Mouse (Mus musculus): Measurements from ENCODE around the gene Clip4.

Gene Clip4

DNA sequence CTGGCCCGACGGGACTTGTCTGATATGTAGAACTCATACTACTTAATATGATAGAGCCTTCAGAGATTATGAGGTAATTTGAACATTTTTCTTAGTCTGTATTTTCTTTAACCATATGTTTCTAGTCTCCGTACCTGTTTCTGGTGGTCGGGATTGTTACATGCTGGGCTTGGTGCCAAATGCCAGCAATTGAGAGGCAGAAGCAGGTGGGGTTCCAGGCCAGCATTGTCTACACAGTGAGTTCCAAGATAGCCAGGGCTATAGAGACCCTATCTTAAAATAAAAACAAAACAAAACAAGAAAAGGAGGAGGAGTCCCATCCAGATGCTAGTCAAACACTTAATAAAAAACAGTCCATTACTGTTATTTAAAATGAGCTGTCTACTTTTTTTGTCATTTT lies 23.3 kb downstream of the Clip4 start:
- DNase-seq (ENCODE audit: low read depth, low spot score) = no peak

DNA sequence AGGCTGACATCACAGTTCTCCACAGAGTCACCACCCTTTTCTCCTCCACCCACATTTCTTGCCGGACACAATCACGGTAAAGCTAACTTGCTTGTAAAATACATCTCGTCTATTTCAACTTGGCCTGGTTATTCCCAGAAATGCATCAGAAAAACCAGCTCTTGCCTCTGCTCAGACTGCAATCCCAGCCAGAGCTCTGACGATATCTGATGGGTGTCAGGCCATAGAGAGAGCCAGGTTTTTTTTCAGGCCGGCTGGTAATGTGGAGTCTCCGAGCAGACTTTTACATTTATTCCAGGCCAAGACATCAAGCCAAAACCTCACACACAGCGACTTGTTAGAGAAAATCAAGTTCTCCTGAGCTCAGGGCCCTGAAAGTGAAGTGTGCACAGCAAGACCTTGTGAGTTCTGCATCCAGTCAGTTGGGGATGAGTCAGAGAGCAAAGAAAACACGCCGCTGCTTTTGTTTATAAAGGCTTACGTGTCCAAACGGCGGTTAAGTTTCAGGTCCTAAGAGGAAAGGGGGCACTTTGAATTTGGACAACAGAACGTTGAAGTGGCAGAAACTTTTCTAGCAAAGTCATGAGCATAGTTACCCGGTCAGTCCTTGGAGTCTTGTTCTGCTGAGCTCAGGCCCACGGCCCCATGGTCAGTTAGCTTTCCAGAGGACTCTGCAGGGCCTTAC lies 27.4 kb downstream of the Clip4 start:
- peak; percentile 30 for DNase-seq (ENCODE audit: low read depth, low spot score)

DNA sequence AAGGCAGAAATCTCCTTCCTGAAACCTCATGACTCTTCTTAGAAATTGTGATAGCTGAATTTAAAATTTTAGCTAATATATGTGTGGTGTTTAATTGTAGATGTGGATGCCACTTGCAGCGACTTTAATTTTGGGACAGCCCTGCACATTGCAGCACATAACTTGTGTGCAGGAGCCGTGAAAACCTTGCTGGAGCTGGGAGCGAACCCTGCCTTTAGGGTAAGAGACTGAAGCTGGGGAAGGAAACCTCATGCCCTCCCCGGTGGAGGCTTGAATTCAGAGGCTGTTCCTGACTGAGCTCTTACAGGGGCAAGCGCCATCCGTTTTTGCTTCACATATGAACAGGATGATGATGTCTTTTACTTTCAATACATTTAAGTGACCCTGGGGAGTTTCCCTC lies 35.2 kb downstream of the Clip4 start:
- no peak for DNase-seq (ENCODE audit: low read depth, low spot score)

DNA sequence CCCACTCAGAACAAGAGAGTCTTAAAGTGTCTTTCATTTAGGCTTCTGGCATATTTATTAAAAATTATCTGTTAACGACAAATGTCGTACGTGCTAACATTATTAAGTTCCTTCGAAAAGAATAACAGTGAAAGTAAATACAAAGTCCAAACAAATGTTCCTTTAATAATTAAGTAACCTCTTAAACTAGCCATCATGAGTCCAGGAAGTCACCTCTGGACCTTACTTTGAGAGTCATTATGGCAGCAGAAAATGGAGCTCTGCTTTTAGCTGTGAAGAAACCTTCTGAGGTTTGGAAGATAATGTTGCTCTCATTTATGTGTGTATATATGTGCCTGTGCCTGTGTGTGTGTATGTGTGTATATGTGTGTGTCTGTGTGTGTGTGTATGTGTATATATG lies 35.6 kb downstream of the Clip4 start:
- no peak for DNase-seq (ENCODE audit: low read depth, low spot score)

DNA sequence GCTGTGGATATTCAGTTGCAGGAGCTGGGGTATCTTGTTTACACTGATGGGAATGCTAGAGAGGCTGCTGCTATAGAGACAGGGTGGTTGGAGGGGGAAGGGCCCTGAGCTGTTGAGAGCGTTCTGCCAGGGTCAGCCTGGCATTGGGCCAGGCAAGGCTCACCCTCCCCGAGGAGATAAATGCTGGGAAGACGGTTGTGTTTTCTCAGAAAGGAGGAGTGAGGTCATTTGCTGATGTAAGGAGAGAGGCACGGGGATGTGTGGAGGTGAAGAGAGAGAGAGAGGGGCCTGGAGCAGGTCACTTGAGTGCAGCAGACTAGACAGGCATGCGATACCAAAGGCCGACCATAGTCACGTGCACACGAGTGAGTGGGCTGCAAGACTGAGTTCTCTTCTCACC lies 42.8 kb downstream of the Clip4 start:
- no peak for DNase-seq (ENCODE audit: low read depth, low spot score)

DNA sequence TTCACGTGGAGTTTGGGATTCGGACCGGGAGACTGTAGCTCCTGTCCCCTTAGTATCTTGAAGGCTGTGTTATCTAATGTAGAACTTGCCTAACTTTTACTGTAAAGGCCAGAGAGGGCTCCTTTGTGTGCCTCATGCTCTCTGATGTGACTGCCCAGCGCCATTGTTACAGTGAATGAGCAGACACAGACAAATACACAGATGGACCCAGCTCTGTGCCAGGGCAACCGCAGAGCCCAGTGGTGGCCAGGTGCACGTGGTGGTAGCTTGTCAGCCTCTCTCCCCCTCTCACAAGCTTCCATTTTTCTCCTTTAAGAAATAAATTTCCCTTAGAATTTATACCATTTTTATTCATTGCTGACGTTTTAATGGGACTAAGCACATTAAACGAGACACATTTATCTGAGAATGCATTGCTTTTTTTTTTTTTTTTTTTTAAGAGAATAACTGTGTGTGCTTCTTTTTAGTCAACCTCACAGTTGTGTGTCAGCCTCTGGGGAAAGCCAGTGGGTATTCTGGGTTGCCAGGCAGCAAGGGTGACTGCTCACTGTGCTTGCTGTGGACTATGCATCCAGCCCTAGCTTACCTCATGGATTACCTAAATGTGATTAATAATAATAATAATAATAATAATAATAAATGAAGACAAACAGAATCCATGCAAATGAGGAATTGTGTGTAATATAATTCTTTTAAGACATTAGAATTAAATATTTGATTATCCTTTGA lies 48.0 kb downstream of the Clip4 start:
- DNase-seq (ENCODE audit: low read depth, low spot score) = no peak

DNA sequence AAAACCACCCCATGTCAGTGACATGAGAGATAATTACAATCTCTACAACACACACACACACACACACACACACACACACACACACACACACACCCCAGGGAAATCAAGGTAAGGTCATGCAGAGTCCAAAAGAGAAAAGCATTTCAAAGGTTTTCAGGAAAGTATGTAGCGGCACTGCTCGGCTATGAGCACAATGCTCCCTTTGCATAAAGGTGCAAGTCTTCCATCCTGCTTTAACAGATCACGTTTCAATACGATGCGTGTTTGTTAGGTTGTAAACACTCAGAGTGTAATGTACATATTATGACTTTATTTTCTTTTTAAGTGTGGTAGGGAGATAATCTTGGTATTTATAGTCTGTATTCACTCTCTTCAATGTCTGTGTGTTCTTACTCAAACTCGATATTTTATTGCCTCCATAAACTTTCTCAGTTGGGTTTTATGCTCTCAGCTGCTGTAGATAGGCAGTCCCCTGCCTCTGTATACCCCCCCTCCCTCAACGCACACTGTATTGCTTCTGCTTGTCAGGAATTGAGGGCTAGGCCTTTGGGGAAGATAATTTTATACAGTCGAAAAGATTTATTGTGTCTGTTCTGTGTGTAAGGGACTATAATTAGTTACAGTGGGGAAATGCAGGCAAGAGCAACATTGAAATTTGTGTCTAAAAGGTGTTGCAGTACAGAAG lies 55.5 kb downstream of the Clip4 start:
- no peak for DNase-seq (ENCODE audit: low read depth, low spot score)

DNA sequence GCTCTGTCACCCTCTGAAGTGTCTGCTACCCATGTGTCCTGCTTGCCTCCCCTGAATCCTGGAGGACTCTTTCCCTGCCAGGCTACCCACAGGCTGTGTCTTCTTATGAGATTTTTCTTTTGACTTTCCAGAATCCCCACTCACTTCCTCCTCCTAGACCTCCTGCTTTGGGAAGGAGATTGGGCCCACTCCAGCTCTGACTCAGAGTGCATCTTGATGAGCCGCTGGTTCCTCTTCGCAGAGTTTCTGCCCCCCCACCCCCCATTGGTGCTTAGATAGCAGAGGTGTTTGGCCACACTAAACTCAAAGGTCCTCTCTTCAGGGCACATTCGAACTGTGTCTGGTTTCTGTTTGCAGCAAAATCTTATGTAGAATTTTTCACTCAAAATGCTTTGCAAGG lies 58.3 kb downstream of the Clip4 start:
- DNase-seq (ENCODE audit: low read depth, low spot score) = peak; percentile 72

DNA sequence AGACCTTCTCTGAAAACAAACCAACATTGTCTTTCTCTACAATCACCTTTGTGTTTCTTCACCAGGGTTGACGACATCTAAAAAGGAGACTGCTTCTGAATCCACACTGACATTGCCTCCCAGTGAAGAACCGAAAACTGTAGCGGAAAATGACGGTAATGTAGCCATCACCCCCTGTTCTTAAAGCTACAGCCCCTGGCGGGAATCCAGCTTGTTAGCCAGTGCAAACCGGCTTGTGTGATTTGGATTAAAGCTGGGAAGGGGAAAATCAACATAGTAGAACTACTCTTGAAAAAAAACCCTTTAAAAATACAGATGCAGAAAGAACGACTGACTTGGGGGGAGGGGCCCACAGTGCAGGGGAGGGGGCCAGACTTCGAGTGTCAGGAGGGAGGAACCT lies 59.4 kb downstream of the Clip4 start:
- no peak for DNase-seq (ENCODE audit: low read depth, low spot score)

DNA sequence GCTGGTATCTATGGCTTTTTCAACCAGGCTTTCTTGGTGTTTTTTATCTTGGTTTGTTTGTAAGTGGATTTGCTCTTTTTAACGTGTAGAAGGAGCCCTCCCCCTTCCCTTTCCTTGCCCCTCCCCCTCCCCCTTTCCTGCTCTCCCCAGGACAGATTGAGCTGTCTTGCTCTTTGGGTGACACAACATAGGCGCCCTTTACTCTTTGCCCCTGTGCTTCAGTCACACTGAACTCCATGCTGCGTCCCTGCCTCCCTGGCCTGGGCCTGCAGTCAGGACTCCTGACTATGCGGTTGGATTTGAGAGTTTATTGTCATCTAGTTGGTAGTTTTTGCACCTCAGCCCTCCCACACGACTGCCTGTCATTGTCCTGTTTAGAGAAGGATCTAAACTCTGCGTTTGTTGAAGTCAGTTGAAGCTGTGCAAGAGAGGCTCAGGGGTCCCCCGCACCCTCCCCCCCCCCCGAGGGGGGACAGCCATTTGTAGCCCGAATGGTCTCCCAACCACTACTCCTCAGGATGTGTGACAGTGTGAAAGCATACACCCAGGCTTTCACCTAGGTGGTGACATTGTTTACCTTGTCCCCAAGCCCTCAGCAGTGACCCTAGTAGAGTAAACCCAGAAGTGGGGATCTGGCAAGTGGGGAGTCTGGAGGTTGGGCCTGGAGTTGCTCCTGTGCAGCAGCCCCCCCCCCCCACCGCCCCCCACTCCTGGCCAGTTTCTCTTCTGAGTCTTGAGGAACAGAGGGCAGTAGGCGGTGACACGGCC lies 60.6 kb downstream of the Clip4 start:
- DNase-seq (ENCODE audit: low read depth, low spot score) = no peak

DNA sequence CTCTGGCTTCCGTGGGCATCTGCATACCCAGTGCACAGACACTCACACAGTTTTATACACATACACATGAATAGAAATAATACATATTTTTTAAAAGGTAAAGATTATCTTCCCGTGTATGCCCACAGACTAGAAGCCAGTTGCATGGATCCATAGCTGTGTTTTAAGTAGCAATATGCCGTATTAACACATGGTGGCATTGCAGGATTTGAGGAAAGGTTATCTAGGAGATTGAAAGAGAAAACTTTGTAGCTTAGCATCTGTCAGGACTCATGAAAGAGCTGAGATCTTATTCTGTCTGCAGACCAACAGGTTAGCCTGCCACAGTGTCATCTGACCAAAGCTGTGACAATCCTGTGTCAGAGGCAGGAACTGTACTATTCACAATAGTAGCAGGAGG lies 63.7 kb downstream of the Clip4 start:
- no peak for DNase-seq (ENCODE audit: low read depth, low spot score)

DNA sequence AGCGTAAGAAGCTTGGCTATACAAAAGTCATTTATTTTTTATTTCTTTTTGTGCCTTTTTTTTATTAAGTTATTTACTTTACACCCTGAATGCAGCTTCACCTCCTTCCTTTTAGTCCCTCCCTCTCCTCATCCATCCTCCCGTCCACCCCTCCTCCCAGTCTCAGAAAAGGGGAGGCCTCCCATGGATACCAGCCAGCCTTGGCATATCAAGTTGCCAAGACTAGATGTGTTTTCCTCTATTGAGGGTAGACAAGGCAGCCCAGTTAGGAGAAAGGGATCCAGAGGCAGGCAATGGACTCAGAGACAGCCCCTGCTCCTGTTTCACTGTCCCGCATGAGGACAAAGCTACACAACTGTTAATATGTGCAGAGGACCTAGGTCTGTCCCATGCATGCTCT lies 93.9 kb downstream of the Clip4 start:
- no peak for DNase-seq (ENCODE audit: low read depth, low spot score)

DNA sequence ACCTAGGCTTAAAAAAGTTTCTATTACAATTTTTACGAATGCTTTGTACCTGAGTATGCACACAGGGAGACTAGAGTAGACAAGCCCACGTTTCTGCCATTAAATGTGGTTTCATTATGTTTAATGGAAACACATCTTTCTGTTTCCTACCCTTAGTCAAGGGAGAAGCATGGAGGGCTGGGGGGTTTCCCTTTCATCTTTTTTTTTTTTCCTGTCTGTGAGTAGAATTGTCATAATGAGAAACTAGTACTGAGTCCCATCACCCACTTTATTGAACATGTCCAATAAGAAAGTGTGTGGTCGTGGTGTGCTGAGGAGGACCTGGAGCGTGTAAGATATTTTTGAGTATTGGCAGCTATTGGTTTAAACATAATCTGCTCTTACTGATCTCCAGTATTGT lies 94.6 kb downstream of the Clip4 start:
- no peak for DNase-seq (ENCODE audit: low read depth, low spot score)

DNA sequence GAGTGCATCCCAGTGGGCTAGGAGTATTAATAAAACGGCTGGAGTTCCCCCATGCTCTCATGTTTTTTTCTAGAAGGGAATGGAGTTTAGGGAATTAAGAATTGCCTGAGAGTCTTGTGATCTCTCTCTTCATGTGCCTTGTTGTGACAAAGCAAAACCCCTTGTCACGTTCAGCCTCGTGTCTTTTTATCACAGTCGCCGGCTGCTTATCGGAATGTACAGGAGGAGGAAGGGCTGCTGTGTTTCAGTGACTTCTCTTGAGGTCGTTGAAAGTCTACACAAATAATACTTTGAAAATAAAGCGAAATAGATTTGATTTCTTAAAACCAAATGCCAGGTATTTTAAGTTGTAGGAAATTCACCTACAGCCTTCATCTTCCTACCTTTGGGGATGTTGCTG lies 95.8 kb downstream of the Clip4 start:
- no peak for DNase-seq (ENCODE audit: low read depth, low spot score)

DNA sequence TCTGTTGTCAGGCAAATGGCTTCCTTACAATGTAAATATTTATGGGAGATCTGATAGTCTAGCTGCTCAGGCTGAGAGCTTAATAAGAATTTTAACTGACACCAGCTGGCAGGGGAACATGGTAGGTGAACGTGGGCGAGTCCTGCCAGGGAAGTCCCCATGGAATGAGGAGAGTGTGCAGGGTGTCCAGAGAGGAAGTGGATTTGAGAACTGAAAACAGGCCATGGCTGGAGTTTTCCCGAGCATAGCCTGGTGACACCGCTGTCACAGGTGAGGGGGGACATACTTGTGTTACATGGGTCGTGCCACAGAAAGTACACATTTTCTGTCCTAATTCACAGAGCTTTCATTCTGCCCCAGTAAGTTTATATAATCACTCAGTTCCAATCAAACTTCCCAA lies 97.2 kb downstream of the Clip4 start:
- no peak for DNase-seq (ENCODE audit: low read depth, low spot score)

DNA sequence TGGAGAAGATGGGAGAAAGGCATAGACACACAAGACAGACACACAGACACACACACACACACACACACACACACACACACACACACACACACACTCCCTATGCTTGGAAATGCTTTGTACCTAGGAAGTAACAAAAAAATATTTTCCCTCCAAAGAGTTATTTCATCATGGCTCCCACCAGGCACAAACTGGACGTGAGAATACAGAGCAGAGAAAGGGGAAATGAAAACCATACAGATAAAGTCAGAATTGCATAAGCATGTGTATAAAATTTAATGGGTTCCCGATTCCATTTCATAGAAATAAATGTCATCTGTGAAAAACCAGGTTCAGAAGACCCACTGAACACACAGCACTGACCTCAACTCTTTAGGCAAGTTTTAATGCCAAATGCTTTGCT lies 99.6 kb downstream of the Clip4 start:
- no peak for DNase-seq (ENCODE audit: low read depth, low spot score)

DNA sequence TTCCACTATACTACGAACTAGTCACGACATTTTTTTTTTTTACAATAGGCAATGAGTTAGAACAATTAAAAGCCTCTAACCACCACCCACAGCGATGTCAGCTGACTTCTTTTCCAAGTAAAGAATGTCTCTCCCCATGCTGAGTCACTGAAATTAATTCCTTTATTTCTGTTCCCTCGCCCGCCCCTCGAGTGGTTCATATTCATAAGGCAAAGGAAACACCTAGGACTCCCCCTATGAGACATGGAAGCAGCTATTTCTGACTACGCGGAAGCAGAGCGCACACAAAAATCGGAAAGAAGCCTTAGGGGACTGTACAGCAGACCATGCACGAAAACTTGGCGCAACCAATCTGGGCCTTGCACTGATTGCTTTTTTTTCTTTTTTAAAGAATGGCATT lies 100.6 kb downstream of the Clip4 start:
- DNase-seq (ENCODE audit: low read depth, low spot score) = peak; percentile 76

DNA sequence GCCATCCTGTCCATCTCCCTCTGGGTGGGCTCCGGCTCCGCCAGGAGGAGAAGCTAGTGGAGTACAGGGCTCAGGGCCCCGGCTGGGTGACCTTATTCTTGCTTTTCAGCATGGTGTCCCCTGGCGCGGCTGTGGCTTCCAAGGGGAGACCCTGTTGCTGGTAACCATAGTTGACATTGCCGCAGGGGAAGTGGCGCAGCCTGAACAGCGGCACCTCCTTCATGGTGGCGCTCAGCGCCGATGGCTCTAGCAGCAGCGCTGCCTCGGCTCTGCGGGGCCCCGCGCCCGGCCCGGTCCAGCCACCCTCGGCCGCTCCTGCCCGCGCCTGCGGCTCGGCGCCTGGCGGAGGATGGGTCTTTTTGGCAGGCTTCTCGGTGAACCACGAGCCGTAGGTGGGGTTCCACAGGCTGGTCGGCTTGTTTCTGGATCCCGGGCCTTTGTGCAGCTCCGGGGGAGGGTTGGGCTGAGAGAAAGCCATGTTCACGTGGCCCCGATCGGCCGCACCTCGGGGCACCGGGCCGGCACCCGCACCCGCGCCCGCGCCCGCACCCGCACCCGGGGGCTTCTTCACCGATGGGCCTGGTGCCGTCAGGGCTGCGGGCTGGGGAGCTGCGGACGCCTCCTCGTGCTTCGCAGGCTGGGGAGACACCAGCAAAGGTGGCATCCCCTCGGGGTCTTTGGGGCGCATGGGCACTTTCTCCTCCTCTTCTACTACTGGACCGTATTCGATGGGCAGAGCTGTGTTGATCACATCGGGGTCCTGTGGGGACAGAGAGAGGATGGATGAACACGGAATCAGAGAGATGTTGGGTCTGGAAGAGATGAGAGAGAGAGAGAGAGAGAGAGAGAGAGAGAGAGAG lies 101.3 kb downstream of the Clip4 start:
- peak; percentile 24 for DNase-seq (ENCODE audit: low read depth, low spot score)

DNA sequence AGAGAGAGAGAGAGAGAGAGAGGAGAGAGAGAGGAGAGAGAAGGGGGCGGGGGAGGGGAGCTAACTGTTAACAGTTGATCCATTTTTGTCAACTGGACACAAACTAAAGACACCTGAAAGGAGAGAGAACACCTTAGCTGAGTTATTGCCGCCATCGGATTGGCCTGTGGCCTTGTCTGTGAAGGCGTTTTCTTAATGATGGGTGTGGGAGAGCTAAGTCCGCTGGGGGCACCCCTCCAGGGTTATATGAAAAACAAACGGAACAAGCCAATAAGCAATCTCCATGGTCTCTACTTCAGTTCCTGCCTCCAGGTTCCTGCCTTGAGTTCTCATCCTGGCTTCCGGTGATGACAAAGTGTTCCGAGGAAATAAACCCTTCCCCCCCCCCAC lies 102.0 kb downstream of the Clip4 start:
- DNase-seq (ENCODE audit: low read depth, low spot score) = no peak

DNA sequence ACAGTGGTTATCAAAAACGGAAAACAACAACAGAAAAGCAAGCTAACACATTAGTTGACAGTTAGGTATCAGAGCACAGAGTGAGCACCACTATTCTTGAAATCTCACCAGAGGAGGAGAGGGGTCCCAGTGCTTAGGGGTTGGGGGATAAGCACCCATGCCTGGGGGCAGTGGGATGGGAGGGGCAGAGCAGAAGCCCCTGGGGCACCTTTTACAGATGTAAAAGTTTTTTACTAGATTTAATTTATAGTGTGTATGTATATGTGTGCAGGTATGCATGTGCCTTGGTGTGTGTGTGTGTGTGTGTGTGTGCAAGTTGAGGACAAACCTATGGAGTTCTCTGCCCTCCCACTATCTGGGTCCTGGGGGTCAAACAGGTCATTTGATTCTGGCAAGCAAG lies 102.4 kb downstream of the Clip4 start:
- no peak for DNase-seq (ENCODE audit: low read depth, low spot score)

DNA sequence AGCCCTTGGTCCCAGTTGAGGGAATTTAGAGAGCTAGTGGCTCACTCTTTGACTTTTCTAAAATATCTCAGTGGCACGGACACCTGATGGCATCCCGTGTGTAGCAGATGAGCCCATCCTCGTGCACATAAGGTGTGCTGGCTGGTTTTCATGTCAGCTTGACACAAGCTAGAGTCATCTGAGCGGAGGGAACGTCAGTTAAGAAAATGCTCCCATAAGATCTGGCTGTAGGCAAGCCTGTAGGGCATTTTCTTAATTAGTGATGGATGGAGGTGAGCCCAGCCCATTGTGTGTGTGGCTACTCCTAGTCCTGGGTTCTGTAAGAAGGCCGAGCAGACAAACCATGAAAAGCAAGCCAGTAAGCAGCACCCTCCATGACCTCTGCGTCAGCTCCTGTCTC lies 103.7 kb downstream of the Clip4 start:
- DNase-seq (ENCODE audit: low read depth, low spot score) = no peak
